Mouse (Mus musculus): ENCODE measurements at regions not wholly inside any gene's neighbourhood (a gene's known extent, or its start where the extent isn't known, plus 50 kb on each side); places are given as distances from the start of the nearest gene placed in this dataset.
A peak's percentile ranks its signal among the peaks of the same experiment; 100 is the strongest.

GRCm38 (mm10) chr16:64224336-64224735, 360.4 kb upstream of the Epha3 start:
- Histone ChIP-seq H3K36me3 (ENCODE audit: control insufficient read depth, insufficient read depth, low read length) (no peaks in the 10 kb centered on the region), H3K27me3 (ENCODE audit: control insufficient read depth, insufficient read depth, low read length) (no peaks in the 10 kb centered on the region), H3K4me3 (ENCODE audit: low read depth, low read length) (no peak overlapping the region), H3K9ac (ENCODE audit: low read depth, low read length) (no peak overlapping the region), H3K27ac (ENCODE audit: low read depth, low read length) (no peak overlapping the region), H3K9me3 (replicated peaks; ENCODE audit: control insufficient read depth, low read length) (no peaks in the 10 kb centered on the region), H3K4me2 (no peak overlapping the region), H3K4me1 (ENCODE audit: control insufficient read depth, insufficient read depth, low read length) (no peaks in the 10 kb centered on the region)
- ATAC-seq (replicated peaks; ENCODE audit: insufficient number of reproducible peaks, low FRiP score, low TSS enrichment): no peak
- WGBS (ENCODE audit: insufficient replicate concordance): 82% methylated on average over 3 of the region's 3 CpGs

GRCm38 (mm10) chr16:64216671-64217070, 352.7 kb upstream of the Epha3 start:
- no peak for ATAC-seq (replicated peaks; ENCODE audit: insufficient number of reproducible peaks, low FRiP score, low TSS enrichment)
- Histone ChIP-seq H3K9me3 (replicated peaks; ENCODE audit: control insufficient read depth, low read length) (no peaks in the 10 kb centered on the region), H3K36me3 (ENCODE audit: control insufficient read depth, insufficient read depth, low read length) (no peaks in the 10 kb centered on the region), H3K4me2 (no peak overlapping the region), H3K9ac (ENCODE audit: low read depth, low read length) (no peak overlapping the region), H3K27me3 (ENCODE audit: control insufficient read depth, insufficient read depth, low read length) (no peaks in the 10 kb centered on the region), H3K4me1 (ENCODE audit: control insufficient read depth, insufficient read depth, low read length) (no peaks in the 10 kb centered on the region), H3K4me3 (ENCODE audit: low read depth, low read length) (no peak overlapping the region), H3K27ac (ENCODE audit: low read depth, low read length) (no peak overlapping the region)
- WGBS (ENCODE audit: insufficient replicate concordance): 68% methylated on average over 5 of the region's 5 CpGs

GRCm38 (mm10) chr16:64211895-64212294, 347.9 kb upstream of the Epha3 start:
- WGBS (ENCODE audit: insufficient replicate concordance): 83% methylated on average over 1 of the region's 1 CpGs

GRCm38 (mm10) chr16:64166676-64167407, 302.9 kb upstream of the Epha3 start:
- Histone ChIP-seq H3K4me2 (peak overlapping the region; percentile 2), H3K9ac (ENCODE audit: low read depth, low read length) (no peak overlapping the region), H3K27ac (ENCODE audit: low read depth, low read length) (no peak overlapping the region), H3K9me3 (replicated peaks; ENCODE audit: control insufficient read depth, low read length) (no peaks in the 10 kb centered on the region), H3K27me3 (ENCODE audit: control insufficient read depth, insufficient read depth, low read length) (no peaks in the 10 kb centered on the region), H3K4me1 (ENCODE audit: control insufficient read depth, insufficient read depth, low read length) (peaks cover 4% of the 10 kb centered on the region; the same call in 1 of the 2 replicates), H3K36me3 (ENCODE audit: control insufficient read depth, insufficient read depth, low read length) (no peaks in the 10 kb centered on the region), H3K4me3 (ENCODE audit: low read depth, low read length) (no peak overlapping the region)
- 21% methylated on average over 8 of the region's 8 CpGs for WGBS (ENCODE audit: insufficient replicate concordance)
- 0 out of 2 replicates have a peak, but pooled peaks have one; percentile 63 for ATAC-seq (replicated peaks; ENCODE audit: insufficient number of reproducible peaks, low FRiP score, low TSS enrichment)

More at GRCm38 (mm10) chr16:64211895-64212294, 347.9 kb upstream of the Epha3 start:
- Histone ChIP-seq H3K4me3 (ENCODE audit: low read depth, low read length) (no peak overlapping the region), H3K36me3 (ENCODE audit: control insufficient read depth, insufficient read depth, low read length) (no peaks in the 10 kb centered on the region), H3K27me3 (ENCODE audit: control insufficient read depth, insufficient read depth, low read length) (no peaks in the 10 kb centered on the region), H3K4me2 (no peak overlapping the region), H3K9me3 (replicated peaks; ENCODE audit: control insufficient read depth, low read length) (no peaks in the 10 kb centered on the region), H3K27ac (ENCODE audit: low read depth, low read length) (no peak overlapping the region), H3K4me1 (ENCODE audit: control insufficient read depth, insufficient read depth, low read length) (no peaks in the 10 kb centered on the region), H3K9ac (ENCODE audit: low read depth, low read length) (no peak overlapping the region)
- ATAC-seq (replicated peaks; ENCODE audit: insufficient number of reproducible peaks, low FRiP score, low TSS enrichment): no peak

GRCm38 (mm10) chr16:64166036-64166435, 302.1 kb upstream of the Epha3 start:
- H3K27me3 ChIP-seq (ENCODE audit: control insufficient read depth, insufficient read depth, low read length): no peaks in the 10 kb centered on the region
- WGBS (ENCODE audit: insufficient replicate concordance): 58% methylated on average over 2 of the region's 2 CpGs
- no peaks in the 10 kb centered on the region for H3K9me3 ChIP-seq (replicated peaks; ENCODE audit: control insufficient read depth, low read length)
- no peak overlapping the region for H3K4me3 ChIP-seq (ENCODE audit: low read depth, low read length)
- no peak overlapping the region for H3K9ac ChIP-seq (ENCODE audit: low read depth, low read length)
- H3K4me1 ChIP-seq (ENCODE audit: control insufficient read depth, insufficient read depth, low read length): peaks cover 4% of the 10 kb centered on the region; the same call in 1 of the 2 replicates
- no peaks in the 10 kb centered on the region for H3K36me3 ChIP-seq (ENCODE audit: control insufficient read depth, insufficient read depth, low read length)
- no peak overlapping the region for H3K27ac ChIP-seq (ENCODE audit: low read depth, low read length)
- H3K4me2 ChIP-seq: no peak overlapping the region
- no peak for ATAC-seq (replicated peaks; ENCODE audit: insufficient number of reproducible peaks, low FRiP score, low TSS enrichment)

GRCm38 (mm10) chr16:64145687-64146535, 281.9 kb upstream of the Epha3 start:
- ATAC-seq (replicated peaks; ENCODE audit: insufficient number of reproducible peaks, low FRiP score, low TSS enrichment): peak; percentile 49
- Histone ChIP-seq H3K4me1 (ENCODE audit: control insufficient read depth, insufficient read depth, low read length) (no peaks in the 10 kb centered on the region), H3K36me3 (ENCODE audit: control insufficient read depth, insufficient read depth, low read length) (no peaks in the 10 kb centered on the region), H3K27ac (ENCODE audit: low read depth, low read length) (no peak overlapping the region), H3K9me3 (replicated peaks; ENCODE audit: control insufficient read depth, low read length) (no peaks in the 10 kb centered on the region), H3K4me2 (no peak overlapping the region), H3K9ac (ENCODE audit: low read depth, low read length) (no peak overlapping the region), H3K4me3 (ENCODE audit: low read depth, low read length) (no peak overlapping the region), H3K27me3 (ENCODE audit: control insufficient read depth, insufficient read depth, low read length) (no peaks in the 10 kb centered on the region)
- 69% methylated on average over 14 of the region's 14 CpGs for WGBS (ENCODE audit: insufficient replicate concordance)

All from heart, embryonic 11.5 days (tissue).